Mouse (Mus musculus) urinary bladder, adult 2 months (tissue): ENCODE measurements around the gene Cers6. TPM values are rescaled to one million over a fixed set of nuclear protein-coding genes. Genes with fewer than 3 reads are reported as not detected.

Experiments used
- DNase-seq: peaks from one replicate; pipeline ENCODE4 v3.0.0; 2022; ENCODE audit warnings: low spot score
- polyA plus RNA-seq: library from polyadenylated mRNA; depleted of rRNA; stranded (reverse); fragments of >200 nt; gene quantifications from 2 replicates; pipeline ENCODE4 v1.2.3, GENCODE M21; 2012

The Cers6 gene
- polyA plus RNA-seq, 1 experiment: 16.9 TPM

DNA sequence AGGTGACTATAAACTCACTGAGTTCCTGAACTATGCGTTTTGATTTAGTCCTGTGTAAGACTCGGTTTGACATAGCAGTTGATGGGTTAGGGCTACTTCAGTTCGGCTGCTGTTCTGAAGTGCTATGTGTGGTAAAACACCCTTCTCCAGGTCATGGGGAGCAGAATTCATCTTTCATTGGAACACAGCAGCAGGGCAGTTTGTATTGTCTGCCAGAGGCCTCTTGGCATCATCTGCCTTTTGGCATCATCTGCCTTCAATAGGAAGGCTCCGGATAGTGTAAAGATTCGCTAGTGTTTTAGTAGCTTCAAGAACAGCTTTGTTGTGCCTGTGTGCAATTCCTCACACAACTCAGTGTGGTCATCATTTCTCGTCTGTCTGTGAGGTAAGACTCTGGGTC, 203.5 kb downstream of the Cers6 start:
- no peak for DNase-seq

DNA sequence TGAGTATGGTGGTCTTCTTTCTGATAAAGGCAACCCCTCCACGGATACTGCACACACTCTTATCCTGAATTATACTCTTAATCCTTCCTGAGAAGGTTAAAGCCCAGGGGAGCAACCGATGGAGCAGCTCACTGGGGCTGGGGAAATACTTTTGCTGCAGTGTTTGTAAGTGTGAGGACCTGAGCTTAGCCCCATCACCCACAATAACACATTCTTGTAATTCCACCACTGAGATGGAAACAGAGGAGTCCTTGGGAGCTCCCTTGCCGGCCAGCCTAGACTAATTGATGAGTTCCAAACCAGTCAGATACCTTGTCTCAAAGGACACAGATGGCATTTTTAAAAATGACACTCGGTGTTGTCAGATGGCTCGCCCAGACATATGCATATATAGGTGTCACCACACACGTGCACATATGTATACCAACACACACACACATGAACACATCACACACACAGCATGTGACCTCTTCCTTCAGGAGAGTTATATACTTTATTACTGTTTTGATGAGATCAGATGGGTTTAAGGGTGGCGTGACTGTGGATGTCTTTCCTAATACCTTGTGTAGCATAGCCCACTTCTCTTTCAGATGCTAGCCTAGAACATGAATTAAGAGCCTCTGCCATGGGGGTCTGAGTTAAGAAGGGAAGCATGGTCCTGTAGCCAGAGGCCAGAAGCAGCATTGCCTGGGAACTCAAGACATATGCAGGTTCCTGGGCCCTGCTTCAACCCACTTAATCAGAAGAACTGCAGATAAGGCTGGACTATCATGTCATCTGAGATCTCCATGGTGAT, 210.4 kb downstream of the Cers6 start:
- no peak for DNase-seq

DNA sequence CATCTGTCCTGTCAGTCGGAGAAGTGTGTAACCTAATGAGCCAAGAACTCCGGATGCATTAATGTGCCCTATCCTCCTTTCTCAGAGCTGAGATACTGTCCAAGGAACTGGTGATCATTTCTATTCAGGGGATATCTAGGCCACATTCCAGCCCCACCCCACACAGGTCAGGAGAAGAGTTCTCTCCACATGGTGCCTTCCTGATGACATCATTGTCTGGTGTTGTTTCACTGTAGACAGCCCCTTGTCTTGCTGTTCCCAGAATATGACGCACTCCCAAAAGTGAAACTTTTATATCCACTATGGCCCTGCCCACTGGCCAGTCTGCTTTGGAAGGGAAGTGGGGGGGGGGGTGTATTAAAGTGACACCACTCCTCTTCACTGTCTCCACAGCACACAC, 215.9 kb downstream of the Cers6 start:
- DNase-seq: no peak

DNA sequence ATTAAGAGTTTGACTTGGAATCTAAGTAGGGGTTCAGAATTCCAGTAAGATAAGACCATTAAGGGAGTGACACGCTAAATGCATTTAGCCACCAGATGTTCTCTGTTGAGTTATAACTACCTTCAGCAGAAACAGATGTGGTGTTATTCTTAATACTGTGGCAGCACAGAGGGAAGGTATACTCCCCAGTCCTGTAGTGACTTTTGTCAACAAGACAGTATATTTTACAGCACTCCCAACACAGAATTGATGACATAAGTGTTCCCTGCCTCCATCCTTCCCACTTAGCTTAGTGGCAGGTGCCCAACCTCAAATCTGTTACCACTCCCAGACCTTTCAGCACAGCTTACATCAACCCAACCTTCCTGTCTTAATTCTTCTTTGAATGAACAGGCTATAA, 219.5 kb downstream of the Cers6 start:
- DNase-seq: no peak

DNA sequence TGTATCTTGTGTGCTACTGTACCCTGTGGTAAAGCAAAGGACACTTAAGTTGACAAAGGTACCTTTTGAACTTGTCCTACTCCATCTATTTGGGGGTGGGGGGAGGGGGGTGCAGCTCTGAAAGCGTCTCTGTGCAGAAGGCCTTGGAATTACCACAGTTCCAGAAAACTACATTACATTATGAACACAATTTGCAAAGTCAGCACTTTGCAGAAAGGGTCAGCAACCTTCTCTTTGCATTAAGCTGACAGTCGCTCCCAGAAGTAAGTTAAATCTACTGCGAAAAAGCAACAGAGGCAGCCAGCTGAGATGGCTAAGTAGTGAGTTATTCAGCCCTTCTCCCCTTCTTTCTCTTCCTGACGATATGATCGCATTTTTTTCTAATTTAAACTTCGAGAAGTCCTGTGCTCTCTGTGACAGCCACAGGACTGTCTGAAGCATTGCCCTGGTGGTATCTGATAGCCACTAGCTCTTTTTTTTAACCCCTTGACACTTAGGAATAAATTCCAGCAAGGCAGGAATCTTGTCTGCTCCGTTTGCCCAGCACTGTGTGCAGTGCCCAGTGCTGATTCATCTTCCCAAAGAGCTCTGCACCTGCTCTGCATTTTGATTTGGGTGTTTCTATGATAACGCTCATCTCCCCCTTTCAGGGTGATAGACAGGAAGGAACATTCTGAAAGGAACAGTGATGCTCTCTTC, 221.4 kb downstream of the Cers6 start:
- DNase-seq: no peak

DNA sequence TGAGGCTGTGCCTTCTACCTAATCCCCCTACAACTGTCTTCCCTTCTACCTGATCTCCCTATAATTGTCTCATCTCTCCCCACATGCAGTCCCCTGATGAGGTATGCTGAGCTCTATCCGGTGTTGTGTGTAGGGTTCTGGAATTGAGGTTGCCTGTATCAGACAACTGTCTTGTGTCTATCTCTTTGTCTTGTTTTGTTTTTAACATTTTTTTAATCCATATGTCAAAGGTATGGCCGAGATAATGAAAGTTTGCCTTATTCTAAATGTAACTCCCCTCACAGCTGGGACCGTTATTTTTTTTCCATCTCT, 221.9 kb downstream of the Cers6 start:
- no peak for DNase-seq

DNA sequence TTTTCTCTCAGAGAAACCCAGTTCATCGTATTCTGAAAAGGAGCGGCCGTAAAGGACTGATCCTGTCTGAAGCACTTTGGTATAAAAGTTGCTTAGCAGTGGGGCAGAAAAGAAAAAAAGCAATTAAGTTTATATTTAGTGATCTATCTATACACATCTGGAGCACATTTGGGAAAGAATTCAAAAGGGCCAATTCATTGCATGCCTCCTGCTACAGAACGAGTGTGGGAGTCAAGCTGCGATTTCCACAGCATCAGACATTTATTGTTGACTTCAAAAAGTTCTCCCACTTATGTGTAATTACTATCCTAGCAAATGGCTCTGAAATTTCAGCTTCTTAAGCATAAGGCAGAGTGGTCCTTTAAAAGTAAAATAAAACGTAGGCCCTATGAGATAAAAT, 223.2 kb downstream of the Cers6 start:
- no peak for DNase-seq

DNA sequence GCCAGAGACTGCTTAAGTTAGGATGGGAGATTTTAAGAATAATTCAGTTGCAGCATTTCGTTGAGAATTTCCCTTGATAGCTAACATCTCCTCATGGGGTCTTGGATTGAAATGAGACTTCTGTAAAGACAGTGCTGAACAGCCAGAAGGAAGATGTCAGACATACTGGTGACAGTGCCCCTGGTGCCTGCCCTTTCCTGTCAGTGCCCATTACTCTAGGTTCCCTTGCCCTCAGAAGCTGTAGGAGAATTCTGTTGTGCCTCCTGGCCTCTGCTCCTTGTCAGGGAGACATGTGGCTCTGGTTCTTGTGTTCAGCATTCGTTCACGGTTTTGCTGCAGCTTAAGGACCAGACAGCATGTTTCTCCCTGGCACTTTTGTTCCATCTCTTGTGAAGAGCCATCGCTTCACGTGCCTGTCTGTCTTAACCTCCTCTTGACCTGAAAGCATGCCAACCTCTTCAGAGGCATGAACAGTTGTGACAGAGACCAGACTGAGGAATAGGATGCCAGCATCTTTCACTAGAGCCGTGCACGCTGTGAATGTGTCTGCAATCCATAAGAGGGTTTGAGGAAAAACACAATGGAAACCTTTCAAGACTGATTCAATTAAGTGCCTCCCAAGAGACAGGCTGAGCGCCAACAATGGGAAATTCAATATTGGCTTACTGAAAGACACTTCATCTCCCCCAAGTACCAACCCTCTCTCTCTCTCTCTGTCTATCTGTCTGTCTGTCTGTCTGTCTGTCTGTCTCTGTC, 225.4 kb downstream of the Cers6 start:
- no peak for DNase-seq

DNA sequence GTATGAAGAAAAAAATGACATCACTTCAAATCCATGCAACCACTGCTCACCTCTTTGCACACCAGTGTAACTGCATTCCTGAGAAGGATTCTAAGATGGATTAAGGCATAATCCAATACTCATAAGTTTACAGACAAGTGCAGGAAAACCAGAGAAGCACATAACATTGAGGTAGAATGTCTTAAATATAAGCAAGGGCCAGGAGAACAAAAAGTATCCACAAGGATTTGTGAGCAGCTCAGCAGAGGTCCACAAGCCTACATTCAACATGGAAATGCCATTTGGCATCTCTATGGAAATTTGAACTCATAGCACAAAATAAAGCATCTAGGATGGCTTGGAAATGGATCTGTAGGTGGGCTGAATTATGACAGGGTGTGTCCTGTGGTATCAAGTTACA, 234.6 kb downstream of the Cers6 start:
- DNase-seq: no peak

DNA sequence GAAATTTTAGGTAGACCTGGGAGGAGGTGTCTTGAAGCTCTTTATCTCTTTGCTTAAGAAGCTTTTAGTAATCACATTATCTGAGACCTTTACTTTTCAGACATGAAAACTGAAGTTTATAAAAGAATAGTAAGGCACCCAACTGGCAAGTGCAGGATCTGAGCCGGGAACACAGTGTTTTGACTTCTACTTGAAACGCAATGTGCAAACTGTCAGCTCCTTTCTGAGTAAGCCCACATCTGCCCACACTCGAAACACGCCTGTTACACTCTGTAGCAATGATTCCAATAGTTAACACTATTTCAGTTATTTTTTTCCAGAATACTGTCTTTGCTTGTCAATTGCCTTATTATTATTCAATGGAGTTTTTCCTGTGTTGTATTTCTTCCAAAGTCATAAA, 235.6 kb downstream of the Cers6 start:
- no peak for DNase-seq

DNA sequence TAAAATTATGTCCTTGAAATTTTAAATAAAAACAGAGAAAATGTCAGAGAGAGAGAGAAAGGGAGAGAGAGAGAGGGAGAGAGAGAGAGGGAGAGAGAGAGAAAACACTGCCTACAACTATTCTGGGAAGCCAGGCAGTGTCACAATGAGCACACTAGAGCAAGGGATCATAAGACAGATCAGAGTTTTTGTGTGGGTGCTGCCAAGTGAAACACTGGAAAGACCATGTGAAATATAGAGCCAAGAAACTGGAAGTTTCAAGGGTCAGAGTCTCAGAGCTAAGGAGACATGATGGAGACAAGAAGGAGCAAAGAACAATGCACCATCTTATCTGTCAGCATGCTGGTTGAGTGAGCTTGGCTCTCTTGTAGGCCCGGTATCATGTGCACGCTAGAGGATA, 236.3 kb downstream of the Cers6 start:
- no peak for DNase-seq

DNA sequence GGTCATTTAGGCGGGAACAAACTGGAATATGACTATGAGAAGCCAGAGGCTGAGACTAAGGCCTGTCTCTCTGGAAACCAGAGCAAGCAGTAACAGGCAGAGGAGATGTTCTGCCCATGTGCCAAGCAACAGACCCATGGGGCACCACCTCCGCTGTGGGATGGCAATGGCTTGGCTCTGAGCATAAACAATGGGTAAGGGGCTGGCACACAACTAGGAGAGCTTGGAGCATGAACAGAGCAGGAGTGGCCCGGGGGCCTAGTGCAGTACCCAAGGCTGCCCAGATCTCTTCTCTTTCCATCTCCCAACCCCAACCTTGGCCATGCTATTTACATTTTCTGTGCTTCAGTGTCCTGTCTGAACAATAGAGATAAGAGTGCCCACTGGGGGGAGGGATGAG, 237.5 kb downstream of the Cers6 start:
- no peak for DNase-seq

DNA sequence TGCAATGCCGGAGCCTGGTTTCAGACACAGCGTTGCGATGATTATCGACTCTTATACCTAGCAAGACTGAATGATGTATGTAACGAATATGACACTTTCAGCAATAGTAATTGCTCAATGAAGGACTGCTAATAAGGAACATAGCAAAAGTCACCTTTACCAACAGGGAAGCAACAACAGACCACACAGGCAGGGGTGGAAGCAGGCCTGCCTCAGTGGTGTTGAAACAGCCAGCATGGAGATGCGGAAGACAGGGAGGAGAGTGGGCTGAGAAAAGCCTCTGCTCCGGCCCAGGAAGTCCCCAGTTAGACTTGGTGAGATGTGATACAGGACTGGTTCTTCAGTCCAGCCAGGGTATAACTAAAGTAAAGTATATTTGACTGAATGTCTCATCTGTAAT, 237.9 kb downstream of the Cers6 start:
- DNase-seq: no peak

DNA sequence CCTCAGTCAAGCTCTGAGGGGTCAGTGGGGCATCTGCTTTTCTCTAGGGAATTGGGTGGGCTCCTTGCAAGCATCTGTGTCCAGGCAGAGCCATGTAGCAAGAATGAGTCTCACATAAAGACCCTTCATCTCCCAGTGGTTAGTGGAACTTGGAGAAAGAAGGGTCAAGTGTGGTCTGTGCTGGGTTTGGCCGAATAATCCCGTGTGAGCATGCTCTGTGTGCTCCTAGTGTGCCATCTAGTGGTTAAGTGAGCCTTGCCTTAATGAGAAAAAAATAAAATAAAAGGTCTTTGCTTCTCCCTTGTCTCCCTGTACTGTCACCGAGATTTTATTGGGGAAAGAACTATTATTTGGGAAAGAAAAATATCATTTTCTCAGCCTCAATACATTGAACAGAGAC, 239.5 kb downstream of the Cers6 start:
- DNase-seq: no peak

DNA sequence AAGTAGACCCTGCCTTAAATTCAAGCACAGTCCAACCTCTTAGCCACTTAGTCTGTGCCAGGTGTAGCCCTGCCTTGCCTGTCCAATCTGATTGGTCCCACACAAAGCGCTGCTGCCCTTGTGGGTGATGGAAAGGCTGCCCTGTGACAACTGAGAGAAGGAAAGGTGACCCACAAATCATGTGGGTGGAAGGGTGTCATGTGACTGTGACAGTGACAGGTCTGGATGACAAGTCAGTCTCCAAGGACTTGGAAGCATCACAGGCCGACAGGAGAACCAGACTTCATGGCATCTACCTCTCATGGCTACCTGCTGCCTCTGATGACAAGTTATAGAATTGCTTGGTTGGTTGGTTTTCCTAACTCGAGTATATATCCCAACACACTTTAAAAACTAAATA, 242.3 kb downstream of the Cers6 start:
- no peak for DNase-seq

DNA sequence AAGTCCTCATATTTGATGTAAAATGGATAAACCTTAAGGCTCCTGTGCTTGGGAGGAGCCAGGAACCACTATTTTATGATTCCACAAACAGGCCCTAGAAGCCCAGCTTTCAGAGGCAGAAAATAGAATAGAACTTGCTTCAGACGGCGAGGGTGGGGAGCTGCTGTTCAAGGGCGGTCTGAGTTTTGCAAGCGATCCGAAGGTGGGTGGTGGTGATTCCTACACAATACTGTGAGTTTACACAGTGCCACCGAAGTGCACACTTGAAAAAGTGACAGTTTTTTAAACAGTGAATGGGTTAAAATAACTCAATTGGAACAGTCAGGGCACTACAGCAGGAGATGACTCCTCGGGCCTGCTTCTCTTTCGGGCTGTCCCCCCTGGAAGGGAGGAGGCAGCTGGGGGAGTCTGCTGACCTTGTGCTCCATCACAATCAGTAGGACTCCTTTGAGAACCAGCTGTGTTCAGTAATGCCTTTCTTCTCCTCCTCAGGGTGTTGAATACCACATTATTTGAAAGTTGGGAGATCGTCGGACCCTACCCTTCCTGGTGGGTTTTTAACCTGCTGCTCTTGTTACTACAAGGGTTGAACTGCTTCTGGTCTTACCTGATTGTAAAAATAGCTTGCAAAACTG, 243.4 kb downstream of the Cers6 start:
- DNase-seq: no peak

DNA sequence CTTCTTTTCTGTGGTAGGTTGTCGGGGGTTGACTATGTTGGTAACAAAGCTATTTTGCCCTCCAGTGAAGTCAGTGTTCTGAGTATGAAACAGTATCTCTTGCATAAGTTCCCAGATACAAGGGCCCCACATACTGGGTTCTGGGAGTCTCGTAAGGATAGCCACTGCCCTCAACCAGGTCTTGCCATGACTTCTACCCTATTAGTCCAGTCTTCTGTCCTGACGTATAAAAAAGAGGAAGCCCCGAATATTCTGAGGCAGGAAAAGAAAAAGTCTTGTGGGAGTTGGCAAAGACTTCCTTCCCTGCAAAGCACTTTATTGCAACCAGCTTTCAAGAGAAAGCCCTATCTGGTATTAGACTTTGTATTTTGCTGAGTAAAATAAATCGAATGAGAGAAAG, 248.0 kb downstream of the Cers6 start:
- DNase-seq: no peak

DNA sequence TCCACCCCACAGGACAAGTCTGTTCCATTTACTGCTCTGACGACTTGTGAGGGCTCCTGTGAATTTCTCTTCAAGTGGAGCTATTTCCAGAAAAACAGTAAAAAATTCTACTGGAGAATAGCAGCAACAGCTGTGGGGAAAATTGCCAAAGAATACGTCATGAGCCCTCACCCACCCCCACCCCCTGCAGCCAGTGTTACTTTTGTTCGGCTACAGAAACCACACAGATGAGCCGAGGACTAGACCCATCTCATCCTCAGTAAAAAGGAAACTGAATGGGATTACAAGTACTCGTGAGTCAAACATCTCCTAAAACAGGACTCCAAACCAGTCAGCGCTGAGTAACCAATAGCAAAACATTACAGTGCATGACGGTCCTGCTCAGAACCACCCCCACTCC, 248.5 kb downstream of the Cers6 start:
- DNase-seq: no peak

DNA sequence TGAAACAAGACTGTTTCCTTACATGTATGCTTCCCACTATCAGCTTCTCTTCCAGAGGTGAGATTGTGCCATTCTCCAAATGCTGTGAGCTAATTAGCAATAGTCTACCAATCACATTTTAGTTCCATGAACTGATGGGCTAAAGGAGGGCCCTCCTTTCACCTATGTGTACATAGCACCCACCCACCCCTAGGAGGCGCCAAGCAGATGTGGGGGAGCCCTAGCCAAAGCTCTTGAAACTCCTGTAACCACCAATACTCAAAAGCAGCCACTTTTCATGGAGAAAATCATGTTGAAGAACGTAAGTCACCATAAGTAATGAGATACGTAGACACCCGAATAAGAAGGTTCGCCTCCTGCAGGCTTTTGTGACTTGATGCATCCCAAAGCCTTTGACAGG, 251.4 kb downstream of the Cers6 start:
- DNase-seq: no peak

DNA sequence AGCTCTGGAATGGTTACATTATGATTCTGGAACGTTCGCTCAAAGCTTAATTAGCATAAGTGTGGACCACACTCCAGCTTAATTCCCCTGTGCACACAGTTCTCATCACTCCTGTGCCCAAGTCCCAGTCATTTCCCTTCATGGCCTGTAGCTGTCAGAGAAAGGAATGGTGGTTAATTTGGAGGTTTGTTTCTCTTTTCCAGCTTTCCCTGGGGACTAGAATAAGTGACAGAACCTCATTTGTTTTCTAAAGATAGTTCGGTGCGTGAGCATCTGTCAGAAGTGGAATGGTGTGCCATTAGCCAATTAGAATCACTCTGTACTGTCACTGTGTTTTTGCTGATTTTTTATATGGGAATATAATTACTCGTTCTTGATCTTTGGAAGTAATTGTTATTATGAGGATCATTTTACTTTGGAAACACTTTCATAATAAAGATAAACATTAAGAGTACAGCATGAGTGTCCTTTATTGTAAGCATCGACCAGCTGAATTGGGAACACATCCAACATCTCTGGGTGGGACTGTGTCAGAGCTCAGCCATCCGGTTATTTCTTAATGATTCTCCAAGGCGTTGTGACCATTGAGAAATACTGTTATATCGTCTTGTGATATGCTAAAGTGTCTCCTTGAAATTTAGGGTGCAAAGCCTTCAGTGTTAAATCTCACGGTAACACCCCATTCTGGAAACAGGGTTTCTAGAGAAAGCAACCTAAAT, 252.7 kb downstream of the Cers6 start:
- DNase-seq: no peak

DNA sequence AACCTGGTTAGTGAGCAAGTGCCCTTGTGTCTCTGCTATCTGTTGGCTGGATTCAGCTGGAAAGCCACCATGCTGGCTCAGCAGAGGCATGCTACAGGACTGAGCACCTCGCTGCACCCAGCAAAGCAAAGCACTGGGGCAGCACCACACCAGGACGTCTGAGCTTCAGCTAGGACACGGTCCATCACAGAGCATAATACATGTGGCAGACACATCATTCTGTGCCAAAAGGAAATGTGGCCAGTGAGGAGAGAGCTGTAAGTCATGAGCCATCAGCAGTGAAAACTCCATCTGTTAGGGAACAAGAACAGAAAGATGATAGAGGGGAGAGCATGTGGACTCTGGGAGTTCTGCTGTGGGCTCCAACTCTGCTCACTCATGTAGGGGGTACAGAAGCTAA, 254.7 kb downstream of the Cers6 start:
- no peak for DNase-seq

DNA sequence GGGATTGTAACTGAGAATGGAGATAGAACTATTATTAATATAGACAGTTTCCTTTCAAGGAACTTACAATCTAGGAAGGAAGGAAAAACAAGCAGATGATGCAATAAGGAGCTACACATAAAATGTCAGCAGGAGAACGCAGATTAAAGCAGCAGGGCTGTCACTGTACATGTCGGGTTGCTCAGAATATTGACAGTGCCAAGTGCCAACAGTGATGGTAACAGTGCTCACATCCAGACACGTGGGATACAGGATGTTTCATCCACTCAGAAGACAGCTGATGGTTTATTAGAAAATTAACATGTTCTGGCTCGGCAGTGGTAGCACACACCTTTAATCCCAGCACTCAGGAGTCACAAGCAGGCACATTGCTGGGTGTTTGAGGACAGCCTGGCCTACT, 255.5 kb downstream of the Cers6 start:
- DNase-seq: no peak
